Mouse (Mus musculus): ENCODE measurements around the gene Ctbp1.

Gene Ctbp1

GRCm38 (mm10) chr5:33274953-33275454, at the start of gene Ctbp1:
TSS of gene Ctbp1 (minus strand) at chr5:33274994.
- DNase-seq = peak; percentile 92

- no peak for DNase-seq
These were observed 49.7 kb upstream of the Ctbp1 start for GRCm38 (mm10) chr5:33324491-33324890.

GRCm38 (mm10) chr5:33312192-33312591, 37.4 kb upstream of the Ctbp1 start:
- no peak for DNase-seq

GRCm38 (mm10) chr5:33310704-33311462, 36.1 kb upstream of the Ctbp1 start:
- DNase-seq = no peak

- no peak for DNase-seq
These were observed 27.0 kb upstream of the Ctbp1 start for GRCm38 (mm10) chr5:33301801-33302200.

GRCm38 (mm10) chr5:33297164-33297563, 22.4 kb upstream of the Ctbp1 start:
- DNase-seq = no peak

GRCm38 (mm10) chr5:33293796-33294430, 19.1 kb upstream of the Ctbp1 start:
- no peak for DNase-seq

GRCm38 (mm10) chr5:33283951-33284350, 9.2 kb upstream of the Ctbp1 start:
- DNase-seq = no peak

- DNase-seq = no peak
These were observed 6.6 kb upstream of the Ctbp1 start for GRCm38 (mm10) chr5:33281428-33281827.

- DNase-seq = no peak
These were observed 4.2 kb upstream of the Ctbp1 start for GRCm38 (mm10) chr5:33278950-33279349.

- DNase-seq = no peak
These were observed 2.5 kb upstream of the Ctbp1 start for GRCm38 (mm10) chr5:33277286-33277685.

GRCm38 (mm10) chr5:33275754-33276153, 960 bp upstream of the Ctbp1 start:
- DNase-seq = no peak

- peak; percentile 94 for DNase-seq
These were observed 475 bp downstream of the Ctbp1 start for GRCm38 (mm10) chr5:33274085-33274952.

GRCm38 (mm10) chr5:33273777-33274084, 1.1 kb downstream of the Ctbp1 start:
- no peak for DNase-seq

- DNase-seq = no peak
These were observed 1.7 kb downstream of the Ctbp1 start for GRCm38 (mm10) chr5:33272845-33273776.

GRCm38 (mm10) chr5:33272146-33272545, 2.6 kb downstream of the Ctbp1 start:
- no peak for DNase-seq

- DNase-seq = peak; percentile 87
These were observed 4.2 kb downstream of the Ctbp1 start for GRCm38 (mm10) chr5:33270568-33270967.

GRCm38 (mm10) chr5:33254416-33254815, 20.4 kb downstream of the Ctbp1 start:
- DNase-seq = no peak

- no peak for DNase-seq
These were observed 26.6 kb downstream of the Ctbp1 start for GRCm38 (mm10) chr5:33248186-33248585.

- DNase-seq = peak; percentile 45
These were observed 27.4 kb downstream of the Ctbp1 start for GRCm38 (mm10) chr5:33247387-33247786.

- peak; percentile 82 for DNase-seq
These were observed 29.1 kb downstream of the Ctbp1 start for GRCm38 (mm10) chr5:33245701-33246100.

- DNase-seq = no peak
These were observed 30.3 kb downstream of the Ctbp1 start for GRCm38 (mm10) chr5:33244377-33244920.
